Mouse (Mus musculus): ENCODE data around the gene Nfia.
A peak's percentile ranks its signal among the peaks of the same experiment; 100 is the strongest.

The Nfia gene

GRCm38 (mm10) chr4:97767025-97767424, 5.5 kb upstream of the Nfia start:
- no peak for DNase-seq

GRCm38 (mm10) chr4:97767516-97767915, 5.0 kb upstream of the Nfia start:
- no peak for DNase-seq

- DNase-seq = no peak
These were observed 2.7 kb upstream of the Nfia start for GRCm38 (mm10) chr4:97769861-97770260.

GRCm38 (mm10) chr4:97771426-97771825, 1.1 kb upstream of the Nfia start:
- DNase-seq = no peak

- DNase-seq = peak; percentile 98 to 99
These were observed 450 bp upstream of the Nfia start for GRCm38 (mm10) chr4:97772084-97772484.

- peak; percentile 95 to 99 for DNase-seq
These were observed 618 bp downstream of the Nfia start for GRCm38 (mm10) chr4:97773110-97773593.

GRCm38 (mm10) chr4:97773791-97774190, 1.3 kb downstream of the Nfia start:
- no peak for DNase-seq

GRCm38 (mm10) chr4:97774446-97774950, 2.0 kb downstream of the Nfia start:
- DNase-seq = no peak

GRCm38 (mm10) chr4:97775059-97775458, 2.5 kb downstream of the Nfia start:
- DNase-seq = peak; percentile 82 to 84

GRCm38 (mm10) chr4:97775494-97776265, 3.1 kb downstream of the Nfia start:
- DNase-seq = no peak

- DNase-seq = no peak
These were observed 4.0 kb downstream of the Nfia start for GRCm38 (mm10) chr4:97776388-97777080.

GRCm38 (mm10) chr4:97777081-97777705, 4.7 kb downstream of the Nfia start:
- DNase-seq = no peak

GRCm38 (mm10) chr4:97777706-97778176, 5.2 kb downstream of the Nfia start, which contains the start of gene E130114P18Rik:
TSS of gene E130114P18Rik (minus strand) at chr4:97778078.
- peak; percentile 79 for DNase-seq

- DNase-seq = no peak
These were observed 5.9 kb downstream of the Nfia start for GRCm38 (mm10) chr4:97778211-97779002.

- DNase-seq = no peak
These were observed 6.7 kb downstream of the Nfia start for GRCm38 (mm10) chr4:97779003-97779930.

- no peak for DNase-seq
These were observed 7.5 kb downstream of the Nfia start for GRCm38 (mm10) chr4:97780024-97780423.

GRCm38 (mm10) chr4:97780666-97781435, 8.3 kb downstream of the Nfia start:
- no peak for DNase-seq

- DNase-seq = no peak
These were observed 9.5 kb downstream of the Nfia start for GRCm38 (mm10) chr4:97782069-97782468.

GRCm38 (mm10) chr4:97782497-97782896, 10.0 kb downstream of the Nfia start:
- DNase-seq = no peak
